Mouse (Mus musculus) kidney, embryonic 14.5 days (tissue): ENCODE data around the gene Trafd1. TPM values are rescaled to one million over a fixed set of nuclear protein-coding genes. Genes with fewer than 3 reads are reported as not detected.

Experiments
- ATAC-seq: fragments of 200-750 bp; cut with Nextera tagmentation; 2 replicates; pipeline ENCODE4 v1.8.0; 2017; ENCODE audit warnings: moderate number of reproducible peaks, mild to moderate bottlenecking, moderate TSS enrichment, moderate library complexity; ENCODE audit not compliant: low FRiP score, low TSS enrichment
- H3K27ac ChIP-seq: fragments of 300-500 bp; sonication (generic); 2 replicates; pipeline ENCODE4 v1.5.1; 2014; ENCODE audit warnings: low read depth, mild to moderate bottlenecking, low read length, moderate library complexity, mixed read lengths
- H3K27me3 ChIP-seq: fragments of 300-500 bp; sonication (generic); 2 replicates; pipeline ENCODE4 v1.6.1; 2014; ENCODE audit warnings: mild to moderate bottlenecking, low read length; ENCODE audit not compliant: control insufficient read depth, insufficient read depth
- H3K36me3 ChIP-seq: fragments of 300-500 bp; sonication (generic); 2 replicates; pipeline ENCODE4 v1.6.1; 2014; ENCODE audit warnings: low read length, mixed read lengths; ENCODE audit not compliant: control insufficient read depth, insufficient read depth
- H3K4me1 ChIP-seq: fragments of 300-500 bp; sonication (generic); 2 replicates; pipeline ENCODE4 v1.6.1; 2014; ENCODE audit warnings: low read length, mixed read lengths; ENCODE audit not compliant: control insufficient read depth, insufficient read depth
- H3K4me2 ChIP-seq: fragments of 300-500 bp; sonication (generic); replicated peaks from 2 replicates; pipeline ENCODE4 v1.6.1; 2014; ENCODE audit warnings: low read depth, mild to moderate bottlenecking, low read length
- H3K4me3 ChIP-seq: fragments of 300-500 bp; sonication (generic); 2 replicates; pipeline ENCODE4 v1.5.1; 2014; ENCODE audit warnings: mild to moderate bottlenecking, low read length
- H3K9ac ChIP-seq: fragments of 300-500 bp; sonication (generic); 2 replicates; pipeline ENCODE4 v1.6.1; 2014; ENCODE audit warnings: low read depth, mild to moderate bottlenecking, low read length, moderate library complexity
- H3K9me3 ChIP-seq: fragments of 300-500 bp; sonication (generic); 2 replicates; pipeline ENCODE4 v1.6.1; 2016; ENCODE audit warnings: low read length; ENCODE audit not compliant: control insufficient read depth
- WGBS: fragments of 180-500 bp; shearing (Covaris S2); extraction: QIAGEN DNeasy Blood & Tissue Kit; methylation state at CpG from one replicate; pipeline ENCODE4 v1.1.7; 2014; 5-methylcytosine and 5-hydroxymethylcytosine counted together
- polyA plus RNA-seq: library from polyadenylated mRNA; unstranded; fragments of >200 nt; fragmentation: Nextera tagmentation; extraction: Ambion mirVana; gene quantifications from 2 replicates; pipeline ENCODE4 v1.2.1, GENCODE M21; 2014

Gene Trafd1
- 31.6 and 50.1 TPM in 2 replicates for polyA plus RNA-seq

- H3K4me1 ChIP-seq: no peaks in the 10 kb centered on the region
- H3K9me3 ChIP-seq: 0 out of 2 replicates have a peak, but pooled peaks cover 2% of the 10 kb centered on the region
- no peaks in the 10 kb centered on the region for H3K27me3 ChIP-seq
- H3K4me2 ChIP-seq: peak within 1 kb of the TSS; percentile 68
- H3K27ac ChIP-seq: peak within 1 kb of the TSS; percentile 48; the same call in 1 of the 2 replicates
- H3K4me3 ChIP-seq: peak within 1 kb of the TSS; percentile 80
- WGBS: under 1% methylated on average over 37 of the region's 45 CpGs
- ATAC-seq: peak; percentile 97
- peak within 1 kb of the TSS; percentile 76 for H3K9ac ChIP-seq
- H3K36me3 ChIP-seq: peaks cover 14% of the 10 kb centered on the region
Measured at GRCm38 (mm10) chr5:121385461-121386119, at the start of gene Trafd1. Gene Trafd1 (minus strand): TSS chr5:121385632.

GRCm38 (mm10) chr5:121428954-121429353, 43.5 kb upstream of the Trafd1 start:
- H3K27ac ChIP-seq: no peak overlapping the region
- 95% methylated on average over 3 of the region's 3 CpGs for WGBS

GRCm38 (mm10) chr5:121423297-121423696, 37.9 kb upstream of the Trafd1 start:
- Histone ChIP-seq H3K4me3 (no peak overlapping the region), H3K4me2 (no peak overlapping the region), H3K4me1 (no peaks in the 10 kb centered on the region), H3K36me3 (peaks cover 95% of the 10 kb centered on the region), H3K9me3 (no peaks in the 10 kb centered on the region), H3K9ac (no peak overlapping the region), H3K27me3 (no peaks in the 10 kb centered on the region), H3K27ac (no peak overlapping the region)
- 88% methylated on average over 10 of the region's 10 CpGs for WGBS
- ATAC-seq: no peak

More at GRCm38 (mm10) chr5:121428954-121429353, 43.5 kb upstream of the Trafd1 start:
- Histone ChIP-seq H3K9ac (no peak overlapping the region), H3K4me1 (no peaks in the 10 kb centered on the region), H3K9me3 (no peaks in the 10 kb centered on the region), H3K4me2 (no peak overlapping the region), H3K4me3 (no peak overlapping the region), H3K27me3 (no peaks in the 10 kb centered on the region), H3K36me3 (peaks cover 98% of the 10 kb centered on the region)
- ATAC-seq: no peak

GRCm38 (mm10) chr5:121422787-121423186, 37.4 kb upstream of the Trafd1 start:
- H3K4me2 ChIP-seq: no peak overlapping the region
- no peak overlapping the region for H3K4me3 ChIP-seq
- no peaks in the 10 kb centered on the region for H3K27me3 ChIP-seq
- 93% methylated on average over 6 of the region's 6 CpGs for WGBS
- H3K9ac ChIP-seq: no peak overlapping the region
- ATAC-seq: no peak
- H3K4me1 ChIP-seq: no peaks in the 10 kb centered on the region
- H3K9me3 ChIP-seq: no peaks in the 10 kb centered on the region
- peaks cover 95% of the 10 kb centered on the region for H3K36me3 ChIP-seq
- no peak overlapping the region for H3K27ac ChIP-seq

- Histone ChIP-seq H3K9me3 (no peaks in the 10 kb centered on the region), H3K27ac (no peak overlapping the region), H3K4me1 (no peaks in the 10 kb centered on the region), H3K36me3 (peaks cover 94% of the 10 kb centered on the region), H3K27me3 (no peaks in the 10 kb centered on the region), H3K9ac (no peak overlapping the region), H3K4me3 (no peak overlapping the region), H3K4me2 (no peak overlapping the region)
- no peak for ATAC-seq
- WGBS: 90% methylated on average over 9 of the region's 9 CpGs
Measured at GRCm38 (mm10) chr5:121420721-121421120, 35.3 kb upstream of the Trafd1 start.

GRCm38 (mm10) chr5:121410975-121411374, 25.5 kb upstream of the Trafd1 start:
- Histone ChIP-seq H3K9ac (no peak overlapping the region), H3K27me3 (no peaks in the 10 kb centered on the region), H3K4me2 (no peak overlapping the region), H3K36me3 (peaks cover 74% of the 10 kb centered on the region), H3K9me3 (no peaks in the 10 kb centered on the region), H3K27ac (no peak overlapping the region), H3K4me3 (no peak overlapping the region), H3K4me1 (no peaks in the 10 kb centered on the region)
- 91% methylated on average over 4 of the region's 4 CpGs for WGBS
- no peak for ATAC-seq

GRCm38 (mm10) chr5:121407856-121408255, 22.4 kb upstream of the Trafd1 start:
- Histone ChIP-seq H3K4me3 (no peak overlapping the region), H3K36me3 (peaks cover 53% of the 10 kb centered on the region), H3K27me3 (no peaks in the 10 kb centered on the region), H3K9ac (no peak overlapping the region), H3K27ac (no peak overlapping the region), H3K9me3 (no peaks in the 10 kb centered on the region), H3K4me2 (no peak overlapping the region), H3K4me1 (no peaks in the 10 kb centered on the region)
- no peak for ATAC-seq
- 90% methylated on average over 8 of the region's 8 CpGs for WGBS

GRCm38 (mm10) chr5:121400849-121401248, 15.4 kb upstream of the Trafd1 start:
- H3K9ac ChIP-seq: no peak overlapping the region
- H3K27me3 ChIP-seq: no peaks in the 10 kb centered on the region
- H3K27ac ChIP-seq: no peak overlapping the region
- H3K36me3 ChIP-seq: peaks cover 6% of the 10 kb centered on the region; the same call in 1 of the 2 replicates
- no peak overlapping the region for H3K4me3 ChIP-seq
- ATAC-seq: no peak
- peaks cover 12% of the 10 kb centered on the region for H3K4me1 ChIP-seq
- no peak overlapping the region for H3K4me2 ChIP-seq
- WGBS: 82% methylated on average over 5 of the region's 5 CpGs
- no peaks in the 10 kb centered on the region for H3K9me3 ChIP-seq

GRCm38 (mm10) chr5:121400064-121400463, 14.6 kb upstream of the Trafd1 start:
- Histone ChIP-seq H3K27ac (no peak overlapping the region), H3K9me3 (no peaks in the 10 kb centered on the region), H3K9ac (no peak overlapping the region), H3K36me3 (peaks cover 4% of the 10 kb centered on the region; the same call in 1 of the 2 replicates), H3K4me3 (no peak overlapping the region), H3K27me3 (no peaks in the 10 kb centered on the region), H3K4me2 (no peak overlapping the region), H3K4me1 (peaks cover 12% of the 10 kb centered on the region)
- WGBS: 49% methylated on average over 5 of the region's 5 CpGs
- no peak for ATAC-seq
